Mouse (Mus musculus) embryo, embryonic 11 days (tissue): ENCODE measurements at regions not wholly inside any gene's neighbourhood (a gene's known extent, or its start where the extent isn't known, plus 50 kb on each side); places are given as distances from the start of the nearest gene placed in this dataset.

Experiments
- DNase-seq: peaks from one replicate; pipeline ENCODE4 v3.0.0-alpha.2; 2015

DNA sequence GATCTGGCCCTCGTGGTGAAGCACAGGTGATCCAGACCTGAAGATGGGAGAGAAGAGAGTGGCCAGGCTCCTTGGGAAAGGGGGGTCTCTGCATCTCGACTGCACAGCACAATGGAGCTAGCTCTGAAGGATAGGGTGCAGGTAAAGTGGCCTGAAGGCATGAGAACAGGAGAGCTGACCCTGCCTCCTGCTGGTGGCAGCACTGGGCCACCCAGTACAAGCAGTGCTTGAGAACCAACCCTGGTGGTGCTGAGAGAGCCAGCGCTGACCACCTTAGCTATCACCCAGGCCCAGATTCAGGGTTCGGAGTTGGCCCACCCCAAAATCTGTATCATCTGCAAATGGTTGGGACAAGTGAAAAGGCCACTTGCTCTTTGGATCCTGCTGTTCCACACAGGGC lies 66.2 kb downstream of the A730009L09Rik start:
- DNase-seq, result no peak

DNA sequence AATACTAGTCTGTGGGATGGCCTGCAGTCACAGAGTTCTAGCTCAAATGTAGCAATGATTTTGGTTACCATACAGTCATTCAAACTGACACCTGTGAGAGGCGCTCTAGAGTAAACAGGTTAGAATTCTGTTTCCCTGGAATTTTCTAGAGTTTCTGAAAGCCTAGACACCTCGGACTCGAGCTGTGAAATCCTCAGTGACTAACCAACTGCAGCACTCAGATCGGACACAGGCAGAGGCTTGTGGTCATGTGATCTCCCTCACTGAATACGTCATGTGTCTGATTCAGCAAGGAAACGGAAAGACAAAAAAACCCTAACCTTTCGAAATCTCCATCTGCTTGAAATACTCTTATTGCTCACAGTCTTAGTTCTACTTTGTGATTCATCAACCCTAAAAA lies 68.4 kb downstream of the A730009L09Rik start:
- DNase-seq, result no peak

DNA sequence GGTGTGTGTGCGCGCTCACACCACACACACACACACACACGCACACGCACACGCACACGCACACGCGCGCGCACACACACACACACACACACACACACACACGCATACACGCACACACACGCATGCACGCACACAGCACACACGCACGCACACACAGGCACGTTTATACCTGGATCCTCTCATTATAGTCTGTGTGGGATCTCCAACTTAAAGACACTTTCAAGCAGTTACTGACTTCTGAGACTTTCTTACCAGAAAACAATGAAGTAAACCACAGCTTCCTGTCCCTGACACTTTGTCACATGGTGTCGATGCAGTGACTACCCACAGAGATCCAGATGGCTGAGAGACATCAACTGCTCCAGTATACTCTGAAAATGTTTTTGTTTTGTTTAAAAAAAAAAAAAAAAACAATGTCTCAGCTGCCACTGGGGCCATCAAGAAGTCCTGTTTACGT lies 68.9 kb downstream of the A730009L09Rik start:
- DNase-seq, result no peak

DNA sequence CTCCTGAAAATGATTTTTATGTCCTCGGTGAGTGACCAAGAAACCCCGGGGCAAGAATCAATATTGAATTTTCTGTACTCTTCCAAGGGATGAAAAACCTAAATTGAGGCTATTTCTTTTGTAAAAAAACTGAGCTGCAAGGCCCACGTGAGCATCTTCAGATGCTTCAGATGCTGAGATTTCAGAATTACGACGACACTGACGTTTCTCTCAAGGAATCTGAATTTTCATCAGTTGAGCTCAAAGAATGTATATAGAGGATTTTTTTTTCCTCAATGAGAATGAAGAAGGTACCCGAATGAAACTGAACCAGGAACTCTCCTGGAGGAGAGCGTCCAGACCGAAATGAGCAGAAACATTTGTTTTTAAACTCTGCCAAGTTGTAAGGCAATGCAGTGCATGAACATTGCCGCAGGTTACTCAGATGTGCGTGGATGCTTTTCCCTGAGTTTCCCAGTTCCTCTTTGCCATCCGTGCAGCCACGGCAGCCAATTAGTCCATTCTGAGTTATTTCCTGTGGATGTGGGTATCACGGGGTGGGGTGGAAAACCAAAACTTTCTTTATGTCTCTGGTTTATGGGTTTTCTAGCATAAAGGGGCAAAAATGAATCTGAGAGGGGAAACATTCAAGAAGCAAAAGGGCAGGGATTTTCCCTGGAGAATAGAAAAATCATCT lies 69.9 kb downstream of the A730009L09Rik start:
- no peak for DNase-seq

DNA sequence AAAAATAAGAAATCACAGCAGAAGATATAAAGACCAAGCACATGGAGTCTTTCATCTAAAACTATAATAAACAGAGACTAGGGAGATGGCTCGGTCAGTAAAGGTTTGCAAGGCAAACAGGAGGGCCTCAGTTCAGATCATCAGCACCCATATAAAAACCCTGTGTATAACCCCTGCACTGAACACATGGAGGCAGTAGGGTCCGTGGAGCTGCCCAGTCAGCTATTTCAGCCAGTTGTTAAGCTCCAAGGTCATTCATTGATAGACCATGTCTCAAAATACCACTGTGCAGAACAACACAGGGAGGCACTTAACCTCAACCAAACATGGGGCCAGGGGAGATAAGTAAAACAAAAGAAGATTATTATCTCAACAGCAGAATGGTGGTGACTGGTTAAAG lies 78.1 kb downstream of the A730009L09Rik start:
- DNase-seq, result no peak

DNA sequence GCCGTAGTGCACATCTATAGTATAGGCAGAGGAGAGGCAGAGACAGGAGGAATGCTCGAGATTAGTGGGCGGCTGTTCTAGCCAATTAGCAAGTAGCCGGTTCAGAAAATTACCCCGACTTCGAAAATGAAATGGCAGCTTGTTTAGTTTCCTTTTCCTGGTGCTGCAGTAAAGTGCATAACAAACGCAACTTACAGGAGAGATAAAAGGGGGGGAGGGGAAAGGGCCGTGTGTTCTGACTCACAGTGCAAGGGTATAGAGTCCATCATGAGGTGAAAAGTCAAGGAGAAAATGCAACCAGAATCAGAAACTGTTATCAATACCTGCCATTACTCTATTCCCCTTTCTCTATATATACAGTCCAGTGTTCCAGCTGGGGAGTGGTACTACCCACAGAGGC lies 88.0 kb downstream of the A730009L09Rik start:
- DNase-seq, result no peak

DNA sequence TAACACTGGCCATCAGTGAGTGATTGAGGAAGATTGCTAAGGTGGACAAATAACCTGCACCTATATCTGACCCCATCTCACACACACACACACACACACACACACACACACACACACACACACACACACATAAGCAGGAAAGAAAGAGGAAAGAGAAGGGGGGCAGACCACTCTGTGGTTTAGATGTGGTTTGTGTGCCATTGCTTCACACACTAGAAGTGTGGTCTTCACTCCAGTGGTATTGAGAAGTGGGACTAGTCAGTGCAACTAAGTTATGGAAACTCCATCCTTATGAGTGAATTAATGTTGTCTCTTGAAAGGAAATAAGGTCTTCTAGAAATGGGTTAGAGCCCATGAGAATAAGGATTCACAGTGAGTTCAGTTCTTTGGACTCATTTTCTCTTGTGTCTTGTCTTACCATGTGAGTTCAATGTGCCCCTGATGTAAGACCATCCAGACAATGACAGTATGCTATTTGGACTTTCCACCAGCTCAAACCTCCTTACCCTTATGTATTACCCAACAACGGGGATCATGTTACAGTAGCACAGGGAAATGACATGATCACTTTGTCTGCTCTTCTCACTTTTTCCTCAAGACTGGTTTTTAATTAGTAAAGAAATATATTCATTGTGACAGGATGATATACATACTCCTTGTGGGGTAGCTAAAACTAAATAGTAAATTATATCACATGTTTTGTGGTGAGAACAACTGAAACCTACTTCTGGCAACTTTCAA lies 88.7 kb downstream of the A730009L09Rik start:
- DNase-seq, result no peak

DNA sequence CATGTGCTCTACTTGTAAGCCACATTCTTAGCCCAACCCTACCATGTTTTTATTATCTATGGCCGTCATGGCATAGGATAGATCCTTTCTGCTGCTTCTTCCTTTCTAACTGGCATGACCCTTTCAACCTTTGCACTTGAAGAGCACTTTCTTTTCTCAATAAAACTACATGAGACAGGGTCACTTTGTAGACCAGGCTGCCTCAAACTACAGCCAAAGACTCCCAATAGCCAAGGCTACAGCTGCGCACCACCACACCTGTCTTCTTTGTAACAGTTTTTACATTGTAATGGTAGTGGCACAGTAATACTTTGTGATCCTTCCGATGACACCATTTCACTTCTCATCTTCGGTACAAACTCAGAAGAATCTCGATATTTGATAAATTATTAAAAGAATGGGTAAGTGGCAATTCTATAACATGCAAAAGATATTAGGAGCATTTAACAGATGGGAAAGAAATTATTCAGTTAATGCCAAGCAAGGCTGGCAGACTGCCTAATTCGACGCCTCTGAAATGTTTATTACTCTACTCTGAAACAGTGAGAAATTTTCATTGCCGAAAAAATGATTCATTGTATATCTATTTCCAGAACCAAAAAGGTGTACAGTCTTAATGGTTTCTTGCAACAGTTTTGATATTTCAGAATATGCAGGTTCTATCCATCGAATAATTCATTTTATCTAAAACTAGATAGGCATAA lies 89.5 kb downstream of the A730009L09Rik start:
- DNase-seq, result no peak

DNA sequence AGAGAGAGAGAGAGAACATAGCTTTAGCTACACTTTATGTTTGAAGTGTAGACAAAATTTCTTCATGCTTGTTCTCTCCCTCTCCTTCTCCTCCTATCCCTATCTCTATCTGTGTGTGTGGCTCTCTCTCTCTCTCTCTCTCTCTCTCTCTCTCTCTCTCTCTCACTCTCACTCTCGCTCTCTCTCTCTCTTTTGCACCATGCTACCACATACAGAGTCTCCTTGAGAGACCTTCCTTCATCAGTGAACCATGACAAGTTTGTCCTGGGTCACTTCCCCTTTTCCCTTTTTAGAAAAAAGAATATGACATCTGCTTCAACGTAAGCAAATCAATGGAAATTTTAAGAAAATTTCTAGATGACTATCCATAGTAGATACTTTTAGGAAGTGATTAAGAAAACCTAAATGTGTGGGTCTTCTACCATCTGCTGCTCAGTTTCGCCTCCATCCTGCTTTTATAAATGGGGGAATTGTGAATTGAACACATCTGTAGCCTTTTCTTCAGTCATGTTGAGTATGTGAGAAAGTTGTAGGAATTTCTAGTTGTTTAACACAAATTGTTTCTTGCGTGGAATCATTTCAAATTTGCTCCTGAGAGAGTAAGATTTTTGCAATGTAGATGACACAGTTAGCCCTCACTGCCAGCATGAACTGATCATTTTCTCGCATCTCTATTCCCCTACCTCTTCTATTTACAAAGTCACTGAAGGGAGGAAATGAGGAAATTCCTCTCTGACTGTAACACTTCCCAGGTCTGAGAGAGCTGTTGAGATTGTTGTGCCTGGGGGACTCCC lies 91.3 kb downstream of the A730009L09Rik start:
- DNase-seq, result no peak

DNA sequence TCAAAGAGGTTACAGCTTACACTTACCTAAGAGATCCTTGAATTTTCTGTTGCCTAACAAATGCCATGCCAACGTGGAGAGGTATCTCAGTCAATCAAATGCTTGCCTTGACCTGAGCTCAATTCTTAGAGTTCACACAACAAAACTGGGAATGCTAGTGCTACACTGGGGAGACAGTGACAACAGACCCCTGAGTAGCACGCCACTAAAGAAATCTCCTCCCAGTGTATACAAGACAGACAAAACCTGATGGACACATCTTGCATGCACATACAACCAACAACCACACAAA lies 91.8 kb downstream of the A730009L09Rik start:
- DNase-seq, result no peak

DNA sequence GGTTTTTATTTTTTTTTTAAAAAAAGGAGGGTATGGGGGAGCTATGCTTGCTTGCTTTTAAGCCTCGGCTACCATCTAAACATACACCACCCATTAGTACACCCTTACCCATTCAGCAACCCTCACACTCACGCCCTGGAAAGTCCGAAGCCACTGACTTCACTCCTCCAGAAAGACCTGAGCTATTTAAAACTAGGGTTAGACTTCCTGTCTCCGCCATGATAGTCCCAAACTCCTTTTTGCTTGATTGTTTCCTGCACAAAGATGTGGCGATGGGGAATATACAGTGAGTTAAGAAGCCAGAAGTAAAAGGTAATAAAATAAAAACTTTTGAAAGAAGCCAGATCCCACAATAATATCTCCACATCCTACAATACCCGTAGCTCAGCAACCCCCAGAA lies 92.6 kb downstream of the A730009L09Rik start:
- DNase-seq, result no peak

DNA sequence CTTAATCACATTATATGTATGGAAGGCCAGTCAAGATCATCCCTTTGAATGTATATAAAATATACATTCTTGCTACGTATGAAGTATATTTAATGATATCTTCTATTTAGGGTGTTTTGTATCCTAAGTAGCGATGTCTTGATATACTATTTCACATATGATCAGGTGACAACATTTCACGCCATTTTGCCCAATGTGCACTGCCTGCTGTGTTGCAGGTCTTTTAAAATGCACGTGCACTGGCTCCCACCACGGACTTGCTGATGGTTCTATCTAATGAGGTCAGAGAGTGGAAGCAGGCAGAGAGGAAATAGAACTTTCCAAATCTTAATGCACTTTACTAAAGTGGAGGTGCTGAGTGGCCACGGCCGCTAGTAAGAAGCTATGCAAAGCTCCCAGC lies 100.8 kb downstream of the A730009L09Rik start:
- no peak for DNase-seq

DNA sequence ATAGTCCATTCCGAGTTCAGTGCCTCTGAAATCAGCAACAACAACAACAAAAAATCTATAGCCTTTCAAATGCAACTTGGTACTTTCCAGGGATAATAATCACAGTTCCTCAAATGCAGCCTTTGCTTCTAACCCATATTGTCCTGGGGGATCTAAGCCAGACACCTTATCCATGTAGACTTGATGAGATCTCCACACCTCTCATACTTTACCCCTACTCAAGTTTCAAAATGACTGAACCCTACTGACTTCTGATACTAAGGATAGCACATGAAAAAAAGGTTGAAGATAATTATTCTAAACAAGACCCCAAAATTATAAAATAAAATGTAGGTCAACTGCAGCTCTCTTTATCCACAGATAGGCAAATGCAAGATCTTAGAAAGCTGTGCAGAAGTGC lies 101.2 kb downstream of the A730009L09Rik start:
- DNase-seq, result no peak

DNA sequence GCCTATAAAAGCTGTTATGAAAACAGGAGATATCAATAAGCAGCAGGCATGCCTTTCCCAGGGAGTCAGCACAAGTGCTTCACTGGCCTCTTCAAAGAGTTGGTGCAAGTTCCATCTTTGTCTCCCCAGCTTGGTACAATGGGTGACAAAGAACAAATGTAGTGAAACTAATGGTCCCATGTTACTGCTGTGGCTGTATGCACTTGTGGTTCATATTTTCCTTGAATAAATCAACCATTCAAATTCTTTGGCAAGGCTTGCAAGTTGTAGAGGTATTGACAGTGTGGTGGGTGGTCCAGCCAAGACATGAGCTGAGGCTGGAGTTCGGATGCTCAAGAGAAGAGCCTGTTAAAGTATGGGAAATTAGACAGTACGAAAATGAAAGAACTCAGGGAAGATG lies 103.5 kb downstream of the A730009L09Rik start:
- no peak for DNase-seq

DNA sequence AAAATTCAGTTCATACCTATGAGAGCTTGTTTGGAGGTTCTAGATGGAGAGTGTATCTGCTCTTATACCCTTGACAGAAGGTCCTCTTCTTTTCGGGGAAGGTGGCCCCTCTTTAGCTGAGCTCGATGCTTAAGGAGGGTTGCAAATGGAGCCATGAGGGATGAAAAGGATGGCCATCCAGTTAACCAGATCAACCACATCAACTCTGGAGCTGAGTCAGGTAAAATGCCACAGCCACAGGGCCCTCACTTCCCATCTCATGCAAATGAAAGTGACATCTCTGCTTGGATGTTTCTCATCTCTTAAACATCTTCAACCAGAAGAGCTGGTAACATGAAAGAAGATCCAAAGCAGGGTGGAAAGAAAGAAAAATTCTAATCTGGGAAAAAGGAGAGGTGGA lies 105.0 kb downstream of the A730009L09Rik start:
- DNase-seq, result no peak

DNA sequence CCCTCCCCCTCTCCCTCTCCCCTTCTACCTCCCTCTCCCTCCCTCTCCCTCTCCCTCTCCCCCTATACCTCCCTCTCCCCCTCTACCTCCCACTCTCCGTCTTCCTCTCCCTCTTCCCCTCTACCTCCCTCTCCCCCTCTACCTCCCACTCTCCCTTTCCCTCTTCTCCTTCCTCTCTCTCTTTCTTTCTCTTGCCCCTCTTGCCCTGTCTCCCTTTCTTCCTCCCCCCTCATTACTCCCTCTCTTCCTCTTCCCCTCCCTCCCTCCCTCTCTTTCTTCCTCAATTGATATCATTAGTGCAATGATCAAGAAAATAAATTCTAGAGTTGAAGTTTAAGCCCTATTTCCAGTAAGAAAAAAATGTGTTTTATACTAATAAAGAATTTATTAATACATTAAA lies 105.9 kb downstream of the A730009L09Rik start:
- no peak for DNase-seq

DNA sequence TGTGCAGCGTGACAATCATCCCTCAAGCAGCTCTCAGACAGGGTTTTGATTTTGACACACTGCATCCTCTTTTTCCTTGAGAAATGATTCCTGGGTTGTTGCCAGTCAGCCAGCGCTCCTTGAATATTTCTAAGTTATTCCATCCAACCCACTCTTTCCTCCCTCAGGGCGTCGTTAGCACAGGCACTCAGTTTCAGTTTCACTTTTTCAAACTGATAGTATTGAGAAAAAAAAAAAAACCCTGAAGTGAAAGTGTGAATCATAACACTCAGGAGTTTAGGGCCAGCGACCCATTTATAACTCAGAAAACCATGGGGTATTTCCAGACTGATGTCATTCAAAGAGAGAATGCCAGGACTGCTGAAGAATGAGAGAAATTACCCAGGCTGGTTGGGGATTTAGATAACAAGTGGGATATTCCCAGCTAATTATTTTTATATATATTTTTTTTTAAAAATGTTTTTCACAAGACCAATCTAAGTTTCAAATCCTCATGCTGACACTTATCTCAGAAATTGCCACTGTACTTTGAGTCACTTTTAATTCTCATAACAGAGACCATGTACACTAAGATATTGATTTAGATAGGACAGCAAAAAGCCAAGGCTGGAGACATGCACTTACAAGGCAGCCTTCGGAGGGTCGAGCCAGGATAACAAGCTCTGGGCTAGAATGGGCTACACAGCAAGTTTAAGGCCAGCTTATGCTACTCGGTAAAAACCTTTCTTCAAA lies 106.5 kb downstream of the A730009L09Rik start:
- DNase-seq, result peak; percentile 9

DNA sequence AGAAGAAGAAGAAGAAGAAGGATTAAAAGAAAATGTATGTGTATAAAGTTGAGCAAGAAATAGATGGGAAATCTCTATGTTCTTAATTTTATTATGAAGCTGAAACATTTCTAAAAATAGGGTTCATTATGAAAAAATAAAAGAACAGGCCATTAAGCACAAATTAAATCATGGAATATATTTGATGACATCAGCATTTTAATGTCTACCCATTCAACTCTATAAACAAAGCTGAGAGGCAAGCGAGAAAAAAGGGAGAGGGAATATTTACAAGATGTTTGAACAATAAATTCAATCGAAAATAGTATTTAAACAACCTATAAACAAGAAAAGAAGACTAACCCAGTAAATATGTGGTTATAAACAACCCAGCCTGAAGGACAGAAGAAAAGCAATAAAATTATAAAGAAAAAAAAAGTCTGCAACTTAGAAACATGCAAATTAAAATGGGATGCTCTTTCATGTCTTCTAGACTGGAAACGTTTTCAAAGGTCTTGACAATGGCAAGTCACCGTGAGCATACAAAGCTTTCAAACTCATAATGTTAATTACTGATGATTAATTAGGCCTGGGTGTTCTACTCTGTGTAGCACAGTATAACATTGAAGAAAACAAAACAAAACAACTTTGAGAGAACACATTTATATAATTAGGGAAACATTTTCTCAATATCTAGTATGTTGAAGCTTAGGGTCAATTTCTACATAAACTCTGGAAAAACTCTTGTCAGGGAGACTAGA lies 108.6 kb downstream of the A730009L09Rik start:
- no peak for DNase-seq

DNA sequence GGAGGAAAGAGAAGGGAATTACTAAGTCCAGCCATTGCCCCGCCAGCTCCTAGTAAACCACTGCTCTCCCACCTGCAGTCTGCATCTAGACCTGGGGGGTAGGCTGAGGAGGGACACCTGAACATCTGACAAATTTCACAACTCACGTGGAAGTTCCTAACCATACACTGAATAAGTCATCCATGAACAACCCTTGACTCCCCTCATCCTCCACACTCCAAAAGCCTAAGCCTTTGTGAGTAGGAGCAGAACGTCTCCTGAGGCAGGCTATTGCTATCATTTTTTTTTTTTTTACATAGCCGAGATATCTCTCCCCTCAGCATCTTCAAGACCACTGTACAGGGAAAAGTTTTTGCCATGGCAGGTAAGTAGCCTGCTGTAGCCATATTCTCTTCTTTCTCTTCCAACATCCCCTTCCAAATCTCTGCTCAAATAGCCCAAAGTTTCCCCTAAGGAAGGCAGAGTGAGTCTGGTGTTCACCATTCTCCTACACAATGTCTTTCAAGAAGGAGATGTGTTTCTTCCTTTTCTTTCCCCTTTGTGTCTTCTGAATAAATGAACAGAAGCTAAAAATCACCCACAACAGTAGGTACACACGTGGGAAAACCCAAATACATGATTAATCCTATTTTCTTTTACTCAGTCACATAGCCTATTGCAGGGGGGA lies 109.7 kb downstream of the A730009L09Rik start:
- DNase-seq, result no peak

DNA sequence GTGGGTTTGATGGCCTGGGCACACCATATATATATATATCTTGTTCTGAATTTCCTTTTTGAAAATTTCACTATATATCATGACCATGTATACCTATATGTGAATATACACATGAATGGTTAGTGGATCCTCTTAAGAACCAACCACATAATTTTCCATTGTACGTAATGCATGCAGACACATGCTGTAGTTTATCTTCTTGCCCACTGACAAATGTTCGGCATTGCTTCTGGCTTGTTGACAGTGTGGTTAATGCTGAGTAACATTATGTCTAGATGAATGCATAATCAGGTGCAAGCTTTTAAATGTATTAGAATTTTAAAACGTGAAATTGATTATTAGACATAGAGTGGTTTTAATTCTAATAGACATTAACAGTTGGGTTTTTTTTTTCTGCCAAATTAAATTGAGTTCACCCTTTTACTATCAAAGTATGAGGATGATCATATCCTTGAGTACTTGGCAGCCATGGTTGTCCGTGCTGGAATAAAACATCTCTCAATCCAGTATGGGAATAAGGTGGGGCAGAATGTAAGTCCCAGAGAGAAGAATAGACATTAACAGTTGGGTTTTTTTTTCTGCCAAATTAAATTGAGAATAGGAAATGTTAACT lies 110.3 kb downstream of the A730009L09Rik start:
- DNase-seq, result no peak

DNA sequence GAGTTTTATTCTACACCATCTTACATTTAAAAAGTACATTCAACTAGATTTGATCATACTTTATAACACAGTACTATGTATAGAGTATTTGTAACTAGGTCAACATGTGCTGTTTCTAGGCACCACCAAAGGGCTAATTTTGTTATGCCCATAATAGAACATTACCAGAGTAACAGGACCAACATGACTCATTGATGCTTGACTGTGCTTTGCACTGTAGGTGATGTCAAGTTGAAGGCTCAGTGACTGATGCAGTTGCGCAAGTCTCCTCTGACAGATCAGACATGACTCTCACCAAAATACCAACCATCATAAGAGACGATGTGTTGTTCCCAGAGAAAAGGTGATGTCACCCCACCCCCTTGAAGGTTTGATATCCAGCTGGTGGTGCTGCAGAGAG lies 108.5 kb downstream of the Mrpl39 start:
- no peak for DNase-seq
